Mouse (Mus musculus) G1E (cell line): ENCODE measurements around the gene Kat7. TPM values are rescaled to one million over a fixed set of nuclear protein-coding genes. Genes with fewer than 3 reads are reported as not detected.
A peak's percentile ranks its signal among the peaks of the same experiment; 100 is the strongest.

Source experiments
- ATAC-seq: 2 replicates; pipeline ENCODE4 v1.8.0; 2016; ENCODE audit warnings: mild to moderate bottlenecking; ENCODE audit not compliant: insufficient number of reproducible peaks, poor library complexity, low FRiP score, severe bottlenecking; ENCODE audit errors: extremely low read depth
- DNase-seq: peaks from one replicate; pipeline ENCODE4 v3.0.0; 2012; ENCODE audit warnings: low spot score
- H3K27me3 ChIP-seq: 2 replicates; pipeline ENCODE4 v1.6.1; 2012; ENCODE audit warnings: mild to moderate bottlenecking, low read length, inconsistent platforms; ENCODE audit not compliant: insufficient read depth
- H3K36me3 ChIP-seq: replicated peaks from 2 replicates; pipeline ENCODE3; 2012; ENCODE audit warnings: mild to moderate bottlenecking, inconsistent platforms
- H3K4me1 ChIP-seq: 2 replicates; pipeline ENCODE4 v1.6.1; 2012; ENCODE audit warnings: low read depth, low read length, inconsistent platforms, mixed read lengths; ENCODE audit not compliant: insufficient read depth
- H3K4me3 ChIP-seq: 2 replicates; pipeline ENCODE4 v1.5.1; 2012; ENCODE audit warnings: low read depth, mild to moderate bottlenecking, inconsistent platforms, low read length, moderate library complexity, mixed read lengths
- H3K9me3 ChIP-seq: replicated peaks from 2 replicates; pipeline ENCODE4 v1.6.1; 2012; ENCODE audit warnings: inconsistent platforms
- CTCF ChIP-seq: IDR thresholded peaks from 2 replicates; pipeline ENCODE4 v1.5.1; 2012; ENCODE audit warnings: low read depth, low read length, inconsistent platforms, mixed read lengths
- GATA1 ChIP-seq: IDR thresholded peaks from 2 replicates; pipeline ENCODE4 v1.6.1; 2012; ENCODE audit warnings: borderline replicate concordance, low read length, inconsistent platforms, mixed read lengths
- GATA2 ChIP-seq: IDR thresholded peaks from 2 replicates; pipeline ENCODE4 v1.6.1; 2012; ENCODE audit warnings: low read depth, low read length, inconsistent platforms, borderline replicate concordance
- POLR2AphosphoS5 ChIP-seq: IDR thresholded peaks from 2 replicates; pipeline ENCODE4 v1.6.1; 2012; ENCODE audit warnings: low read depth, low read length, inconsistent platforms; ENCODE audit not compliant: insufficient replicate concordance
- TAL1 ChIP-seq: conservative IDR thresholded peaks from 2 replicates; pipeline ENCODE4 v1.6.1; 2012; ENCODE audit warnings: low read depth, low read length, inconsistent platforms, mixed read lengths
- polyA plus RNA-seq: library from polyadenylated mRNA; stranded (reverse); fragments of >175 nt; gene quantifications from 2 replicates; pipeline ENCODE4 v1.2.3, GENCODE M21; 2012
- total RNA-seq, 2 experiments: library from RNA; stranded (forward) in 1 of 2; stranded (reverse) in 1 of 2; fragments of 200-1000 nt in 1 of 2; fragments of >200 nt in 1 of 2; fragmentation: Nextera tagmentation in 1 of 2; gene quantifications; 2 replicates each; pipeline ENCODE4 v1.2.3; 2014 to 2017

Kat7 gene
- total and polyA plus RNA-seq, 3 experiments: 33.6 to 144 (median 66.5) TPM

DNA sequence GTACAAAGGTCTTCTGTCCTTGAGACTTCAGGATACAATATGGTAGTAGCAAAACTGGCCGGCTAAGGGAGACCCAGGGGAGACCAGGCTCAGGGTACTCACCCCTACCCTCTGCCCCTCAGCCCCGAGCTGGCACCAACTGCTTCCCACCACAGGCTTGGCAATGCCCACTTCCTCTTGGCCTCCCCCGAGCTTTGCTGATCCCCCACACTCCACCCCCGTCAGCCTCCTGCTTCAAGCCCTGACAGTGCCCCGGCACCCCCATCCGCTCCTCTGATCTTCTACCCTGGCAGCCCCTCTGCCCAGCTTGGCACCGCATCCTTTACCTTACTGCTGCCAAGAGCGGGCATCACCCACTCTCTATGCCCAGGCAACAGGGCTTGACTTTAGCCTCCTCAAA, 55.9 kb downstream of the Kat7 start:
- no peaks in the 10 kb centered on the region for H3K36me3 ChIP-seq
- peaks cover 73% of the 10 kb centered on the region for H3K27me3 ChIP-seq
- H3K4me3 ChIP-seq: no peak overlapping the region
- peaks cover 19% of the 10 kb centered on the region for H3K4me1 ChIP-seq
- ATAC-seq (no peak), DNase-seq (no peak)
- no peak for TF ChIP-seq GATA2
- TF ChIP-seq GATA1: no peak
- H3K9me3 ChIP-seq: no peaks in the 10 kb centered on the region

DNA sequence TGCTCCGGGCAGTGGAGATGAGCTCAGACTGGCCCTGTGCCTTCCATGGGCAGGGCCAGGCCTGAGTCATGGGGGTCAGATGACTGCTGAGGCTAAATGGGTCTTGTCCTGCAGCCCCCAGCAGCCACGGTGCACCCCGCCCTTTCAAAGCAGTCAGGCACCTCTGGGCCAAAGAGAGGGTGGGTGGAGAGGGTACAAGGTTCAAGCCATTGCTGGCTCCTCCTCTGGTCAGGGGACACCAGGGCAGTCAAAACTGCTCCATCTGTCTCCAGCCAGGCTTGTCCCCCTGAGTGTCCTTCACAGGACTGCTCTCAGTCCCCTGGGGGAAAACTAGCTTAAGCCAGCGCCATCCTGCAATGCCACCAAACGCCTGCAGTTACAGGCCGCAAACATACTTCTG, 57.9 kb downstream of the Kat7 start:
- DNase-seq: no peak
- no peaks in the 10 kb centered on the region for H3K9me3 ChIP-seq
- no peak for TF ChIP-seq TAL1
- no peak for TF ChIP-seq POLR2AphosphoS5
- no peak for TF ChIP-seq GATA1
- no peak for TF ChIP-seq CTCF
- ATAC-seq: no peak
- H3K36me3 ChIP-seq: no peaks in the 10 kb centered on the region
- H3K4me1 ChIP-seq: peaks cover 7% of the 10 kb centered on the region
- no peak overlapping the region for H3K4me3 ChIP-seq
- peaks cover 66% of the 10 kb centered on the region for H3K27me3 ChIP-seq

GRCm38 (mm10) chr11:95251295-95251694, 58.8 kb downstream of the Kat7 start:
- Histone ChIP-seq H3K4me1 (peaks cover 7% of the 10 kb centered on the region), H3K27me3 (peaks cover 61% of the 10 kb centered on the region), H3K9me3 (no peaks in the 10 kb centered on the region), H3K36me3 (no peaks in the 10 kb centered on the region), H3K4me3 (no peak overlapping the region)
- peak; percentile 46 for DNase-seq
- TF ChIP-seq CTCF (peak; percentile 80), GATA2 (no peak)
- no peak for ATAC-seq

GRCm38 (mm10) chr11:95250110-95250509, 59.9 kb downstream of the Kat7 start:
- H3K4me3 ChIP-seq: no peak overlapping the region
- DNase-seq (no peak), ATAC-seq (no peak)
- peaks cover 7% of the 10 kb centered on the region for H3K4me1 ChIP-seq
- no peaks in the 10 kb centered on the region for H3K9me3 ChIP-seq
- H3K36me3 ChIP-seq: no peaks in the 10 kb centered on the region
- H3K27me3 ChIP-seq: peaks cover 53% of the 10 kb centered on the region
- TF ChIP-seq GATA1: no peak
- TF ChIP-seq TAL1: no peak
- TF ChIP-seq POLR2AphosphoS5: no peak
- TF ChIP-seq CTCF: no peak
- no peak for TF ChIP-seq GATA2

- TF ChIP-seq GATA2 (no peak), TAL1 (no peak), CTCF (no peak), GATA1 (no peak), POLR2AphosphoS5 (no peak)
- DNase-seq (no peak), ATAC-seq (no peak)
- H3K36me3 ChIP-seq: no peaks in the 10 kb centered on the region
- H3K4me3 ChIP-seq: no peak overlapping the region
- peaks cover 7% of the 10 kb centered on the region for H3K4me1 ChIP-seq
- H3K9me3 ChIP-seq: no peaks in the 10 kb centered on the region
- H3K27me3 ChIP-seq: peaks cover 47% of the 10 kb centered on the region
These were observed 63.0 kb downstream of the Kat7 start for GRCm38 (mm10) chr11:95247065-95247464.

DNA sequence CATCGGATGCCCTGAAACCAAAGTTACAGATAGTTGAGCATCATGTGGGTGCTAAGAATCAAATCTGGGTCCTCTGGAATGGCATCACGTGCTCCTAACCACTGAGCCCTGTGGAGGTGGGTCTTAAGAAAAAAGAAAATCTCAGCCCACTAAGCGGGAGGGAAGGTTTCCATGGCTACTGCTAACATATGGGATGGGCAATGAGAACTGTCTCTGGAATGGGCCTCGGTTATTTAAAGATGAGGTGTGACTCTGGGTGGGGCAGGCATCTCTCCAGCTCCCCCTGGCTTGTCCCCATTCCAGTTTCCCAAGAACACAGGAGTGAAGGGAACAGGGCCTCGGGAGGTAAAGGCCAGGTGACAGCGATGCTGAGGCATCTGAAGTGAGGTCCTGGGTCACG, 64.6 kb downstream of the Kat7 start:
- peaks cover 41% of the 10 kb centered on the region for H3K27me3 ChIP-seq
- TF ChIP-seq TAL1 (no peak), GATA2 (no peak), GATA1 (no peak), POLR2AphosphoS5 (no peak), CTCF (no peak)
- no peaks in the 10 kb centered on the region for H3K36me3 ChIP-seq
- no peak for ATAC-seq
- no peak overlapping the region for H3K4me3 ChIP-seq
- no peaks in the 10 kb centered on the region for H3K9me3 ChIP-seq
- peaks cover 5% of the 10 kb centered on the region for H3K4me1 ChIP-seq
- no peak for DNase-seq

- Histone ChIP-seq H3K9me3 (no peaks in the 10 kb centered on the region), H3K27me3 (peaks cover 44% of the 10 kb centered on the region), H3K4me3 (no peak overlapping the region), H3K36me3 (no peaks in the 10 kb centered on the region), H3K4me1 (no peaks in the 10 kb centered on the region)
- DNase-seq: no peak
- TF ChIP-seq CTCF: no peak
- TF ChIP-seq TAL1: no peak
- TF ChIP-seq GATA2: no peak
- TF ChIP-seq POLR2AphosphoS5: no peak
- no peak for TF ChIP-seq GATA1
- no peak for ATAC-seq
These were observed 67.4 kb downstream of the Kat7 start for GRCm38 (mm10) chr11:95242653-95243052.
